Mouse (Mus musculus) thymus, postnatal 14 days (tissue): ENCODE measurements at regions not wholly inside any gene's neighbourhood (a gene's known extent, or its start where the extent isn't known, plus 50 kb on each side); places are given as distances from the start of the nearest gene placed in this dataset.

ENCODE experiments used
- DNase-seq: peaks from one replicate; pipeline ENCODE4 v3.0.0; 2021

GRCm38 (mm10) chr2:72677731-72678130 is 201.8 kb downstream of the Cdca7 start:
- no peak for DNase-seq

GRCm38 (mm10) chr2:72688031-72688430 is 212.1 kb downstream of the Cdca7 start:
- no peak for DNase-seq

- DNase-seq, result no peak
Observed at GRCm38 (mm10) chr2:72701081-72701480, 225.1 kb downstream of the Cdca7 start.

- no peak for DNase-seq
Observed at GRCm38 (mm10) chr2:72703238-72703637, 227.3 kb downstream of the Cdca7 start.

GRCm38 (mm10) chr2:72707676-72708659 is 232.0 kb downstream of the Cdca7 start:
- no peak for DNase-seq

- no peak for DNase-seq
Observed at GRCm38 (mm10) chr2:72716931-72717330, 241.0 kb downstream of the Cdca7 start.

GRCm38 (mm10) chr2:72728699-72729098 is 251.5 kb downstream of the Sp3 start:
- DNase-seq, result peak; percentile 40

- DNase-seq, result no peak
Observed at GRCm38 (mm10) chr2:72733371-72733770, 246.9 kb downstream of the Sp3 start.

GRCm38 (mm10) chr2:72735035-72735434 is 245.2 kb downstream of the Sp3 start:
- no peak for DNase-seq

GRCm38 (mm10) chr2:72736685-72737084 is 243.6 kb downstream of the Sp3 start:
- no peak for DNase-seq

- DNase-seq, result no peak
Observed at GRCm38 (mm10) chr2:72740391-72741361, 239.6 kb downstream of the Sp3 start.

GRCm38 (mm10) chr2:72741746-72742145 is 238.5 kb downstream of the Sp3 start:
- DNase-seq, result no peak

GRCm38 (mm10) chr2:72743651-72744050 is 236.6 kb downstream of the Sp3 start:
- no peak for DNase-seq

- DNase-seq, result no peak
Observed at GRCm38 (mm10) chr2:72744901-72745300, 235.3 kb downstream of the Sp3 start.

- no peak for DNase-seq
Observed at GRCm38 (mm10) chr2:72746476-72747215, 233.6 kb downstream of the Sp3 start.

GRCm38 (mm10) chr2:72747299-72747698 is 232.9 kb downstream of the Sp3 start:
- DNase-seq, result no peak

GRCm38 (mm10) chr2:72749495-72749894 is 230.8 kb downstream of the Sp3 start:
- no peak for DNase-seq

- no peak for DNase-seq
Observed at GRCm38 (mm10) chr2:72751441-72751840, 228.8 kb downstream of the Sp3 start.

GRCm38 (mm10) chr2:72752624-72753176 is 227.5 kb downstream of the Sp3 start:
- DNase-seq, result no peak

GRCm38 (mm10) chr2:72753788-72754713 is 226.2 kb downstream of the Sp3 start:
- no peak for DNase-seq

- no peak for DNase-seq
Observed at GRCm38 (mm10) chr2:72763454-72763853, 216.8 kb downstream of the Sp3 start.
